Mouse (Mus musculus) lung, embryonic 15.5 days (tissue): ENCODE results near the gene Mogs. TPM values are rescaled to one million over a fixed set of nuclear protein-coding genes. Genes with fewer than 3 reads are reported as not detected.
A peak's percentile ranks its signal among the peaks of the same experiment; 100 is the strongest.

Source experiments
- ATAC-seq: fragments of 200-750 bp; cut with Nextera tagmentation; 2 replicates; pipeline ENCODE4 v1.8.0; 2017; ENCODE audit warnings: moderate number of reproducible peaks, borderline replicate concordance; ENCODE audit not compliant: low FRiP score, low TSS enrichment; ENCODE audit errors: extremely low read depth
- H3K27ac ChIP-seq: fragments of 300-500 bp; sonication (generic); 2 replicates; pipeline ENCODE4 v1.5.1; 2015; ENCODE audit warnings: moderate library complexity, mild to moderate bottlenecking, inconsistent platforms
- H3K27me3 ChIP-seq: fragments of 300-500 bp; sonication (generic); 2 replicates; pipeline ENCODE4 v1.6.1; 2015; ENCODE audit warnings: inconsistent platforms
- H3K36me3 ChIP-seq: fragments of 300-500 bp; sonication (generic); 2 replicates; pipeline ENCODE4 v1.6.1; 2015; ENCODE audit warnings: inconsistent platforms
- H3K4me1 ChIP-seq: fragments of 300-500 bp; sonication (generic); 2 replicates; pipeline ENCODE4 v1.6.1; 2015; ENCODE audit warnings: inconsistent platforms
- H3K4me2 ChIP-seq: fragments of 300-500 bp; sonication (generic); 2 replicates; pipeline ENCODE4 v1.6.1; 2015; ENCODE audit warnings: inconsistent platforms, mild to moderate bottlenecking, moderate library complexity
- H3K4me3 ChIP-seq: fragments of 300-500 bp; sonication (generic); 2 replicates; pipeline ENCODE4 v1.5.1; 2015; ENCODE audit warnings: mild to moderate bottlenecking, inconsistent platforms
- H3K9ac ChIP-seq: fragments of 300-500 bp; sonication (generic); 2 replicates; pipeline ENCODE4 v1.6.1; 2015; ENCODE audit warnings: inconsistent platforms
- H3K9me3 ChIP-seq: fragments of 300-500 bp; sonication (generic); 2 replicates; pipeline ENCODE4 v1.6.1; 2016; ENCODE audit warnings: inconsistent platforms
- WGBS: fragments of 180-500 bp; shearing (Covaris S2); methylation state at CpG from one replicate; pipeline ENCODE4 v1.1.7; 2015; 5-methylcytosine and 5-hydroxymethylcytosine counted together
- polyA plus RNA-seq: library from polyadenylated mRNA; unstranded; fragments of >200 nt; fragmentation: Nextera tagmentation; extraction: Ambion mirVana; gene quantifications from 2 replicates; pipeline ENCODE4 v1.2.1, GENCODE M21; 2015

Gene Mogs
- 54.5 and 54.8 TPM in 2 replicates for polyA plus RNA-seq

DNA sequence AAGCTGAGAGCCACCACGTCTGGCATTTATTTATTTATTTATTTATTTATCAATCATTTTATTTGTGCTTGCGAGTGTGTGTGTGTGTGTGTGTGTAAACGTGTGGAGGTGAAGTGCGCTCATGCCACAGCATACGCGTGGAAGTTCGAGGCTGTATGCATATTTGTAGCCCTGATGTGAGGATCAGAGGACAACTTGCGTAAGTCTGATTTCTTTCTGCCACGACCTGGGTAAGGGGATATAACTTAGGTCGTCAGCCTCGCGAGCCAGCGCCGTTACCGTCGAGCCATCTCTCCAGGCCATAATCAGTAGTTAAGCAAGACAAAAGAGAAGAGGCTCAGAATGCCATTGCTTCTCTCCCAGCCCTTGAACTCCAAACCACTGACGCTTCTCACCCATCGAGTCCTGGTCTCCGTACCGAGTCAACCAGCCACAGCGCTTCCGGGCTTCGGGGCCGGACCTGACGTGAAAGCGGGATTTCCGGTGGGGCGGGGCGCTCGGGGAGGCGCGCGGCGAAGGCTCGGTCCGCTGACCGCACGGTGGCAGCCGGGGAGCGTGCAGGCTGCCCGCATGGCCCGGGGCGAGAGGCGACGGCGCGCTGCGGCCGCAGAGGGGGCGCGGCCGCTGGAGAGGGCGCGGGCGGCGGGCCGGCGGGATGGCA, at the start of gene Mogs:
Gene Mogs (plus strand): TSS at position 486 of the 661 bp plus-strand sequence.
- Histone ChIP-seq H3K27me3 (no peaks in the 10 kb centered on the region), H3K9me3 (no peaks in the 10 kb centered on the region), H3K4me2 (peak within 1 kb of the TSS; percentile 96), H3K36me3 (peaks cover 38% of the 10 kb centered on the region), H3K4me1 (peaks cover 34% of the 10 kb centered on the region), H3K9ac (peak within 1 kb of the TSS; percentile 96), H3K4me3 (peak within 1 kb of the TSS; percentile 94), H3K27ac (peak within 1 kb of the TSS; percentile 84)
- peak; percentile 87 for ATAC-seq
- 1% methylated on average over 47 of the region's 58 CpGs for WGBS

DNA sequence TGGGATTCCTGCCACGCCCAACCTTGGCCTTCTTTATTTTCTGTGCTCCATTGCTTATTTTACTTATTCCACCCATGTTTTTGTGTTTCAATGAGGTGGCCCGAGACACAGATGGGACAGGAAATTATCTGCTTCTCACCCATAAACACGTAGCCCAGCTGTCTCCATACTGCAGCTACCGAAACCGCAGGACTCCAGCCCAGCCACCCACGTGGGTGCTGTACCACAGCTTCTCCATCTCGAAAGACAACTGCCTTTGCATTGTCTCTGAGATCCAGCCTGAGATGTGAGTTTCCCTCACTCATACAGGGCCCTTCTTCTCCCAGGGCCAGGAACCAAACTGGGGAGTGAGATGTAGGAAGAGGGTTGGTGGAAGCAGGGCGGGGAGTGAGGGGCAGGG, 49.3 kb upstream of the Mogs start:
- H3K9ac ChIP-seq = no peak overlapping the region
- no peaks in the 10 kb centered on the region for H3K36me3 ChIP-seq
- WGBS = 26% methylated on average over 8 of the region's 8 CpGs
- H3K4me2 ChIP-seq = no peak overlapping the region
- H3K4me3 ChIP-seq = no peak overlapping the region
- H3K9me3 ChIP-seq = no peaks in the 10 kb centered on the region
- peaks cover 99% of the 10 kb centered on the region for H3K27me3 ChIP-seq
- H3K4me1 ChIP-seq = peaks cover 22% of the 10 kb centered on the region
- ATAC-seq = no peak
- no peak overlapping the region for H3K27ac ChIP-seq

- Histone ChIP-seq H3K9me3 (no peaks in the 10 kb centered on the region), H3K27ac (no peak overlapping the region), H3K27me3 (peaks cover 100% of the 10 kb centered on the region), H3K4me3 (no peak overlapping the region), H3K4me2 (no peak overlapping the region), H3K9ac (no peak overlapping the region), H3K4me1 (peaks cover 25% of the 10 kb centered on the region), H3K36me3 (no peaks in the 10 kb centered on the region)
- no peak for ATAC-seq
- 22% methylated on average over 6 of the region's 6 CpGs for WGBS
Observed at GRCm38 (mm10) chr6:83066441-83066840, 48.9 kb upstream of the Mogs start.

DNA sequence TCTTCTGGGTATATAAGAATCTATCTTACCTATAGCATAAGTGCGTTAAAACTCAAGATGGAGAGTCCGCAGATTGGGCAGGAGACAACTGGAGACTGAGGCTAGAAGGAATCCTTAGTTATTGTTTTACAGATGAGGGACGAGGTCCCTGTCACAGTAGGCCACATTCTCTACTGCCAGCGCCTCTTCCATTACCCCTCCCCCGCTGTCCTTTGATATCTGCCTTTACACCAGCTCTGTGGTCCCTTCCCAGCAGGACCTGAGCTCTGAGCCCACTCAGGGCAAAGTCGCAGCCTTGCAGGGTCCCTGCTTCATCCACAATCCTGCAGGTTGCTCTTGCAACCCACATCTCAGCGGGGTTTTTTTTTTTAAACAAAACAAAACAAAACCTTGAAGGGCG, 47.1 kb upstream of the Mogs start:
- Histone ChIP-seq H3K4me2 (peak overlapping the region; percentile 52), H3K27ac (no peak overlapping the region), H3K36me3 (no peaks in the 10 kb centered on the region), H3K9me3 (no peaks in the 10 kb centered on the region), H3K27me3 (peaks cover 100% of the 10 kb centered on the region), H3K4me3 (peak overlapping the region; percentile 29; the same call in 1 of the 2 replicates), H3K4me1 (peaks cover 25% of the 10 kb centered on the region), H3K9ac (no peak overlapping the region)
- ATAC-seq = no peak
- 5% methylated on average over 8 of the region's 8 CpGs for WGBS

DNA sequence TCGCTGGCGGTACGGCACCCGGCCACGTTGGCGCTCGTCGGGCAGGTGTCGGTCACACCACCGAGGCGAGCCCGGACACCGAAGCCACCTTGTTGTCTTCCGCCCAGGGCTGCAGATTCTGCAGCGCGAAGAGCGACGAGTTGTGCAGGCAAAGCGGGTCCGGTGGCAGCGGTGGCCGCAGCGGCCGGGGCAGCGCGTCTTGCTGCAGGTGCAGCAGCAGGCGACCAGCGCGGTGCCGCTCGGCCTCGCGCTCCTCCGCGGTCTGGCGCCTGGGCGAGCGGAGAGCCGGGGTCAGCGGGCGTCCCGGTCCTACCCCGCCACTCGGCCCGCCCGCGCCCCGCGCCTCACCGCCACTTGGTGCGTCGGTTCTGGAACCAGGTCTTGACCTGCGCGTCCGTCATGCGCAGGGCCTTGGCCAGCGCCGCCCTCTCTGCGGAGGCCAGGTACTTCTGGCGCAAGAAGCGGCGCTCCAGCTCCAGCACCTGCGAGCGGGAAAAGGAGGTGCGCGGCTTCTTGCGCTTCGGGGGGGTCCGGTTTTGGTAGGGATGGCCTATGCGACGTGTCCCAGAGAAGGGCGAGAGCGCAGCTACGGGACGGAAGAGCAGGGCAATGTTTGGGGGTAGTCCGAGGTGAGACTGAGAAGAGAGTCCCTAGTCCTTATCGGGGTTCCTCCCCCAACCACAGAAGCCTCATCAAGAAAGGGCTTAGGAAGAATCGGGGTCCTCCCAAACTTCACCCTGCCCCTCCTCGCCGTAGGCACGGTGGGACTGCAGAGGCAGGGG, 46.4 kb upstream of the Mogs start:
- Histone ChIP-seq H3K27me3 (peaks cover 100% of the 10 kb centered on the region), H3K4me1 (peaks cover 25% of the 10 kb centered on the region), H3K4me3 (peak overlapping the region; percentile 29), H3K27ac (no peak overlapping the region), H3K36me3 (no peaks in the 10 kb centered on the region), H3K9ac (no peak overlapping the region), H3K9me3 (no peaks in the 10 kb centered on the region), H3K4me2 (peak overlapping the region; percentile 52)
- under 1% methylated on average over 77 of the region's 81 CpGs for WGBS
- ATAC-seq = no peak

DNA sequence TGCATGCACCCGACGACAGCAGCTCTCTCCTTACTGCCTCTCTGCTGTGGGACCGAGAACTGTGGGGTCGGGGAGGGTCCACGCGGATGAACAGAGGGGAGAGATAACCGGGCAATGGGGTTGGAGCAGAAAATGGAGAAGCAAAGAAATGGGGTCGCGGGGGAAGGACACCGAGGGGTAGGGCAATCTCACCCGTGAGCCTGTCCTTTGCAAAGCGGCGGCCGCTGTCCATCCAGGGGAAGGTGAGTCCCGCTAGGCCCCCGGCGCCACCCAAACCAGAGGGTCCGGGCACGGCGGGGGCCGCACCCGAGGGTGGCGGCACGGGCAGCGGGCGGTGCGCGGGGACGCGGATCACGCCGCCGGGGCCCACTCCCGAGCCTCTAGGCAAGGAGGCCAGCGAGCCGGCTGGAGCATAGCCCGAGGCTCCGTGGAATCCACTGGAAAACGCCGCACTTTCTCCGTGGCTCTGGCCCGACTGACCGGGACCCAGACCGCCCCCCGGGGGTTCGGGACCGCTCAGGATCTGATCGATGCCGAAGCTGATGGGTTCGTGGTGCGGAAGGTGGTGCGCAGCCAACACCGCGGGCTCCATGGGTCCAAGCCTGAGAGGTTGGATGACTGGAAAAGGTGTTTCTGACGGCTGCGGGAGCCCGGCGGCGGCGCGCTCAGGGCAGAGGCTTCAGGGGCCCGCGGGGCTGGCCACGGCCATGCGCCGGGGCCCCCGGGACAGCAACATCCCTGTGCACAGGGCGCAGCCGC, 45.6 kb upstream of the Mogs start:
- no peak overlapping the region for H3K9ac ChIP-seq
- ATAC-seq = no peak
- peak overlapping the region; percentile 34 for H3K4me2 ChIP-seq

GRCm38 (mm10) chr6:83070247-83070310, 45.2 kb upstream of the Mogs start, which contains the start of gene Tlx2:
Gene Tlx2, minus strand, starts transcription at chr6:83070293.
- 0% methylated on average over 10 of the region's 10 CpGs for WGBS
- peaks cover 25% of the 10 kb centered on the region for H3K4me1 ChIP-seq
- H3K4me3 ChIP-seq = peak within 1 kb of the TSS; percentile 29
- no peak for ATAC-seq
- no peaks in the 10 kb centered on the region for H3K9me3 ChIP-seq
- no peak within 1 kb of the TSS for H3K27ac ChIP-seq
- H3K4me2 ChIP-seq = peak within 1 kb of the TSS; percentile 52
- H3K36me3 ChIP-seq = no peaks in the 10 kb centered on the region
- H3K9ac ChIP-seq = no peak within 1 kb of the TSS
- H3K27me3 ChIP-seq = peaks cover 100% of the 10 kb centered on the region

More for the DNA sequence above, 45.6 kb upstream of the Mogs start:
- Histone ChIP-seq H3K36me3 (no peaks in the 10 kb centered on the region), H3K4me3 (peak overlapping the region; percentile 29), H3K4me1 (peaks cover 25% of the 10 kb centered on the region), H3K27ac (no peak overlapping the region), H3K9me3 (no peaks in the 10 kb centered on the region), H3K27me3 (peaks cover 100% of the 10 kb centered on the region)
- WGBS = 1% methylated on average over 68 of the region's 69 CpGs

- Histone ChIP-seq H3K4me1 (peaks cover 25% of the 10 kb centered on the region), H3K27ac (no peak overlapping the region), H3K9ac (no peak overlapping the region), H3K4me2 (peak overlapping the region; percentile 34), H3K36me3 (no peaks in the 10 kb centered on the region), H3K4me3 (peak overlapping the region; percentile 15), H3K27me3 (peaks cover 100% of the 10 kb centered on the region), H3K9me3 (no peaks in the 10 kb centered on the region)
- ATAC-seq = peak; percentile 40; the same call in 1 of the 2 replicates
- WGBS = under 1% methylated on average over 57 of the region's 58 CpGs
Observed at GRCm38 (mm10) chr6:83070311-83071219, 44.7 kb upstream of the Mogs start.

DNA sequence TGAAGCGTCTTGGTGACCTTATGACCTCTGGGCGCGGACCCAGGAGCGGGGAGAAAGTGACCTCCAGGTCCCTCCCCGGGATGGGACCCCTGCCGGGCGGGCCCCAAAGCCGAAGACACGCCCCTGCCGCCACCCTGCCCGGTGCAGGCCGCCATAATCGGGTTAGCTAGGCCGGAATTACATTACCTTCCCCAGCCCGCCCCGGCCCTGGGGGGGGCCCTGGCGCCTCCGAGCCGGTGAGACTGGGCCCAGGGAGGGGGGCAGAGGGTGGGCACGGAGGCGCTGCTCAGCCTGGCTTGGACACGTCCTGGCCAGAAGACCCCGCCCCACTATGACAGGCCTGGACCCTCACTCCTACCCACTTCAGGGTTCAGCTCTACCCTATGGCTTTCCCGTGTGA, 44.1 kb upstream of the Mogs start:
- Histone ChIP-seq H3K4me3 (no peak overlapping the region), H3K9me3 (no peaks in the 10 kb centered on the region), H3K4me2 (no peak overlapping the region), H3K27ac (no peak overlapping the region), H3K4me1 (peaks cover 25% of the 10 kb centered on the region), H3K27me3 (peaks cover 100% of the 10 kb centered on the region), H3K9ac (no peak overlapping the region), H3K36me3 (no peaks in the 10 kb centered on the region)
- ATAC-seq = peak; percentile 30
- 1% methylated on average over 19 of the region's 24 CpGs for whole genome bisulfite sequencing

DNA sequence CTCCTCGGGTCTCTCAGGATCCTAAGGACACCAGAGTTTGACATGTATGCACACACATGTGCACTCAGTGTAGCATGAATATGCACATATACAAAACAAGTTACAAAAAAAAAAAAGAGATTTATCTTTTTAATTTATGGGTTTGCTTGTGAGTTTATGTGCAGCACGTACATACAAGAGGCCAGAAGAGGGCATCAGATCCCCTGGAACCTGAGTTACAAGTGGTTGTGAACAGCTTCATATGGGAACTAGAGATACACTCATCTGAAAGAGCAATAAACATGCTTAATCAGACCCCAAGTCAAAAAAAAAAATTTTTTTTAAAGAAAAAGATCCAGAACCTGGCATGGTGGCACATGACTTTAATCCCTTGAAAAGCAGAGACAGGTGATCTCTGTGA, 40.3 kb upstream of the Mogs start:
- ATAC-seq = no peak
- Histone ChIP-seq H3K36me3 (peaks cover 2% of the 10 kb centered on the region), H3K4me3 (no peak overlapping the region), H3K4me1 (peaks cover 24% of the 10 kb centered on the region), H3K9me3 (no peaks in the 10 kb centered on the region), H3K27ac (no peak overlapping the region), H3K27me3 (peaks cover 71% of the 10 kb centered on the region), H3K9ac (no peak overlapping the region), H3K4me2 (no peak overlapping the region)
- WGBS = 15% methylated on average over 2 of the region's 2 CpGs

DNA sequence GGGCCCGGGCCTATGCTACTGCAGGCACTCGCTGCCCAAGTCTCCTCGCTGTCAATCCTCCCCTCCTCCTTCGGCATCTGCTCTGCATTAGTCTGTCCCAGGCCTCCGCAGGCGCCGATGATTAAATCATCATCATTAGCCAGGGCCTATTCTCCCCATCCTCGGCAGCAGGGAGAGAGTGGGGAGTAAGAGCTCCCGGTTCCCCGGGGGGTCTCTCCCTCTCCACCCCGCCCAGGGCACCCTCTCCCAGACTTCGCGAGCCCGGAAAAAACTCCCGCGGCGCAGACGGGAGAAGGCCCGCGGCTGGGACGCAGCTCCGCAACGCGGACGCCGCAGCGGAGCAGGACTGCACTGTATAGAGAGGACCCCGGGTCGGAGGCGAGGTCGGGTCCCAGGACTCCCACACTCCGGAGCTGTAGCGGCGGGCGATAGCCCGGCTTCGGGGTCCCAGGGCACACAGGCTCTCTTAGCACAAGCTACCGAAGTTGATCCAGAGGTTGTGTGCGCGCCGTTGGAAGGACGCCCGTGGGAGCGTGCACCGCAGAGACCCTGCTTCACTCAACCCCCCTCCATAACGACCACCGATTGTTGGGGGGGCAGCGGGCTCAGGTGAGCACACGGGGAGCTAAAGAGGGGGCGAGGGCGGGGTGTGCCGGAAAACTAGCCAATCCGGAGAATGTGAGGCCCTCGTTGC, 37.5 kb upstream of the Mogs start, which contains the start of gene Pcgf1:
Gene Pcgf1 (plus strand): TSS at position 240 of the 694 bp plus-strand sequence.
- peak within 1 kb of the TSS; percentile 97 for H3K4me2 ChIP-seq
- H3K27ac ChIP-seq = peak within 1 kb of the TSS; percentile 86
- H3K27me3 ChIP-seq = peaks cover 48% of the 10 kb centered on the region
- no peaks in the 10 kb centered on the region for H3K9me3 ChIP-seq
- peaks cover 14% of the 10 kb centered on the region for H3K4me1 ChIP-seq
- peaks cover 15% of the 10 kb centered on the region for H3K36me3 ChIP-seq
- H3K9ac ChIP-seq = peak within 1 kb of the TSS; percentile 88
- ATAC-seq = peak; percentile 62; the same call in 1 of the 2 replicates
- peak within 1 kb of the TSS; percentile 79 for H3K4me3 ChIP-seq
- WGBS = under 1% methylated on average over 54 of the region's 54 CpGs
